Mouse (Mus musculus) gonadal fat pad, adult 2 months (tissue): Measurements from ENCODE around the gene Cfap97d1. TPM values are rescaled to one million over a fixed set of nuclear protein-coding genes. Genes with fewer than 3 reads are reported as not detected.

ENCODE experiments used
- DNase-seq: peaks from one replicate; pipeline ENCODE4 v3.0.0-alpha.2; 2012; ENCODE audit warnings: low read depth
- polyA plus RNA-seq: library from polyadenylated mRNA; depleted of rRNA; stranded (reverse); fragments of >200 nt; gene quantifications from 2 replicates; pipeline ENCODE4 v1.2.3, GENCODE M21; 2012; rRNA removed

The Cfap97d1 gene
- polyA plus RNA-seq, 1 experiment, result 0.18 TPM

- no peak for DNase-seq
Measured at GRCm38 (mm10) chr11:102036336-102036735, 52.3 kb downstream of the Cfap97d1 start.

GRCm38 (mm10) chr11:102037789-102038188 lies 53.7 kb downstream of the Cfap97d1 start:
- no peak for DNase-seq

- no peak for DNase-seq
Measured at GRCm38 (mm10) chr11:102039487-102040137, 55.5 kb downstream of the Cfap97d1 start.

- DNase-seq, result no peak
Measured at GRCm38 (mm10) chr11:102040138-102040524, 56.1 kb downstream of the Cfap97d1 start.

GRCm38 (mm10) chr11:102040646-102041045 lies 56.6 kb downstream of the Cfap97d1 start:
- no peak for DNase-seq

GRCm38 (mm10) chr11:102041350-102041949 lies 57.4 kb downstream of the Cfap97d1 start, which contains the start of gene Cd300lg:
TSS of gene Cd300lg (plus strand) at chr11:102041509.
- DNase-seq, result no peak

Other genes starting within 250 kb of the Cfap97d1 start
- gene Etv4, start 198.9 kb upstream of the Cfap97d1 start, polyA plus RNA-seq, result 52.1 and 59.9 TPM in 2 replicates
- 3.2 and 6.0 TPM in 2 replicates for gene Meox1, start 89.9 kb upstream of the Cfap97d1 start, polyA plus RNA-seq
- gene Sost, start 17.3 kb upstream of the Cfap97d1 start, polyA plus RNA-seq, result 10.2 and 14.3 TPM in 2 replicates
- 80.5 and 135 TPM in 2 replicates for gene Dusp3, start 2.7 kb downstream of the Cfap97d1 start, polyA plus RNA-seq
- 23.2 and 37.9 TPM in 2 replicates for gene Mpp3, start 44.2 kb downstream of the Cfap97d1 start, polyA plus RNA-seq
- 88.9 and 100.0 TPM in 2 replicates for gene Cd300lg, start 57.2 kb downstream of the Cfap97d1 start, polyA plus RNA-seq
- gene Mpp2, start 104.2 kb downstream of the Cfap97d1 start, polyA plus RNA-seq, result 54.0 and 78.5 TPM in 2 replicates
- gene Ppy, start 117.0 kb downstream of the Cfap97d1 start, polyA plus RNA-seq, result 79.7 and 91.5 TPM in 2 replicates
- gene Pyy, start 123.6 kb downstream of the Cfap97d1 start, polyA plus RNA-seq, result 0.73 and 0.82 TPM in 2 replicates
- gene Nags, start 161.2 kb downstream of the Cfap97d1 start, polyA plus RNA-seq, result 1.3 and 2.4 TPM in 2 replicates
- gene Tmem101, start 172.1 kb downstream of the Cfap97d1 start, polyA plus RNA-seq, result 19.6 and 21.1 TPM in 2 replicates
- gene Lsm12, start 201.0 kb downstream of the Cfap97d1 start, polyA plus RNA-seq, result 30.7 and 35.3 TPM in 2 replicates
- 130 and 136 TPM in 2 replicates for gene G6pc3, start 205.3 kb downstream of the Cfap97d1 start, polyA plus RNA-seq
- 75.4 and 75.5 TPM in 2 replicates for gene Hdac5, start 245.9 kb downstream of the Cfap97d1 start, polyA plus RNA-seq